Mouse (Mus musculus): ENCODE measurements around the gene Slc13a2.

- TF ChIP-seq CTCF (IDR thresholded peaks at IDR 0.05; ENCODE audit: borderline replicate concordance, extremely low read depth, insufficient read depth, insufficient read length) (no peak), POLR2A (IDR thresholded peaks at IDR 0.05; ENCODE audit: borderline replicate concordance, extremely low read depth, insufficient read depth, insufficient read length, poor library complexity, severe bottlenecking) (no peak)
These were observed 25.1 kb downstream of the Slc13a2 start for GRCm38 (mm10) chr11:78396950-78397349.

Measured in brain, embryonic 14.5 days (tissue).